30 mouse cellular contexts compared by ENCODE assay signal in the genomic region with DNA sequence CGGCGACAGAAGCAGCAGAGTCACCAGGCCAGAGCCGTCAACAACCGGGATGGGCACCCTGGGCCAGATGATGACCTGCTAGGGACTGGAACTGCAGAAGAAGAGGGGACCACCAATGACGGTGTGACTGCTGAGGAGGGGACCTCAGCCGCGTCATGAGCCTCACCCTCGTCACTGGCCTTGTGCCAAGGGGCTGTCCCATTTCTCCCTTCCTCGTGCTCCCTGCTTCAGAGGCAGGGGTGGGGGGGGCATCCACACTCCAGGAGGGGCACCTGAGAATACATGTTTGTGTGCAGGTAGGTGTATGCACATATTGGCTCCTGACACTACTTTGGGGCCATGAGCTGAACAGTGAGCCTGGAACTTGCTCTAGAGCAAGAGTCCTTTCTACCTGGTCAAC. TPM values are rescaled to one million over a fixed set of nuclear protein-coding genes. Genes with fewer than 3 reads are reported as not detected.
DNase-seq lines count a peak whose midpoint lies in the region; ATAC-seq lines count a peak whose summit lies in the region.
"Had no signal": no experiment of that assay in that cellular context is flagged by ENCODE, and none has a peak within 500 bp of the region (broad histone marks: within the 10 kb centered on the region; RNA-seq: fewer than 3 reads in every experiment).

No protein-coding gene starts in this region.

- H3K27me3 ChIP-seq in heart, embryonic 12.5 days (replicated peaks): no peaks in the 10 kb centered on the region
- no peaks in the 10 kb centered on the region for H3K27me3 ChIP-seq in limb, embryonic 15.5 days
- no peaks in the 10 kb centered on the region for H3K27me3 ChIP-seq in limb, embryonic 10.5 days (ENCODE audit: low read depth, poor library complexity, severe bottlenecking)
- H3K27me3 ChIP-seq: embryonic facial prominence, embryonic 13.5 days; forebrain, embryonic 13.5 days; heart, embryonic 15.5 days had no signal

- H3K9me3 ChIP-seq in heart, embryonic 12.5 days (replicated peaks): peaks cover 3% of the 10 kb centered on the region; the same call in 1 of the 2 replicates
- no peaks in the 10 kb centered on the region for H3K9me3 ChIP-seq in limb, embryonic 15.5 days
- no peaks in the 10 kb centered on the region for H3K9me3 ChIP-seq in limb, embryonic 10.5 days (replicated peaks)
- H3K9me3 ChIP-seq: embryonic facial prominence, embryonic 10.5 days; embryonic facial prominence, embryonic 13.5 days; forebrain, embryonic 10.5 days; forebrain, embryonic 13.5 days; heart, embryonic 15.5 days had no signal

- H3K27ac ChIP-seq in heart, embryonic 12.5 days (ENCODE audit: poor library complexity, severe bottlenecking): no peak overlapping the region
- no peak overlapping the region for H3K27ac ChIP-seq in limb, embryonic 15.5 days
- H3K27ac ChIP-seq in limb, embryonic 10.5 days: no peak overlapping the region
- H3K27ac ChIP-seq: embryonic facial prominence, embryonic 10.5 days; embryonic facial prominence, embryonic 13.5 days; forebrain, embryonic 10.5 days; forebrain, embryonic 13.5 days; heart, embryonic 15.5 days; hindbrain, embryonic 14.5 days; hindbrain, postnatal 0 days had no signal

- peak; percentile 21 for DNase-seq in adrenal gland, postnatal 25 days
- no peak for DNase-seq in adrenal gland, postnatal 36 days
- DNase-seq in heart, adult 18-20 months: no peak
- DNase-seq in limb, embryonic 10.5 days (ENCODE audit: low spot score): no peak
- DNase-seq in testis, postnatal 10 days (ENCODE audit: low spot score): peak; percentile 59
- no peak for DNase-seq in testis, postnatal 14 days (ENCODE audit: low spot score)
- DNase-seq: adrenal gland, postnatal 10 days; cerebellum, adult 11-12 months; cerebellum, adult 8-10 months; cerebellum, postnatal 10 days; cerebellum, postnatal 36 days; embryo, embryonic 11 days; gastrocnemius, postnatal 25 days; heart, postnatal 10 days; heart, postnatal 4 days had no signal

- no peak overlapping the region for H3K9ac ChIP-seq in heart, embryonic 12.5 days
- no peak overlapping the region for H3K9ac ChIP-seq in limb, embryonic 15.5 days
- H3K9ac ChIP-seq: embryonic facial prominence, embryonic 13.5 days; forebrain, embryonic 13.5 days; heart, embryonic 15.5 days; hindbrain, embryonic 14.5 days had no signal

- no peak overlapping the region for H3K4me2 ChIP-seq in heart, embryonic 12.5 days
- H3K4me2 ChIP-seq in limb, embryonic 15.5 days: no peak overlapping the region
- H3K4me2 ChIP-seq: embryonic facial prominence, embryonic 13.5 days; forebrain, embryonic 13.5 days; heart, embryonic 11.5 days; heart, embryonic 15.5 days; hindbrain, embryonic 14.5 days had no signal

- no peak overlapping the region for H3K4me3 ChIP-seq in heart, embryonic 12.5 days
- no peak overlapping the region for H3K4me3 ChIP-seq in limb, embryonic 15.5 days
- H3K4me3 ChIP-seq in limb, embryonic 10.5 days: no peak overlapping the region
- H3K4me3 ChIP-seq: embryonic facial prominence, embryonic 10.5 days; embryonic facial prominence, embryonic 13.5 days; erythroblast, embryonic 14.5 days; forebrain, embryonic 10.5 days; forebrain, embryonic 13.5 days; heart, embryonic 15.5 days had no signal

- H3K4me1 ChIP-seq in heart, embryonic 12.5 days (replicated peaks): no peaks in the 10 kb centered on the region
- no peaks in the 10 kb centered on the region for H3K4me1 ChIP-seq in limb, embryonic 15.5 days
- no peaks in the 10 kb centered on the region for H3K4me1 ChIP-seq in limb, embryonic 10.5 days
- H3K4me1 ChIP-seq: embryonic facial prominence, embryonic 10.5 days; embryonic facial prominence, embryonic 13.5 days; forebrain, embryonic 10.5 days; forebrain, embryonic 13.5 days; heart, embryonic 15.5 days had no signal

- 92% methylated on average over 9 of the region's 9 CpGs for WGBS in heart, embryonic 12.5 days
- 81% methylated on average over 9 of the region's 9 CpGs for WGBS in limb, embryonic 15.5 days
- 95% methylated on average over 9 of the region's 9 CpGs for WGBS in limb, embryonic 10.5 days

- 0 out of 2 replicates have a peak, but pooled peaks have one; percentile 45 for ATAC-seq in heart, embryonic 12.5 days (ENCODE audit: insufficient number of reproducible peaks, low FRiP score)
- ATAC-seq in limb, embryonic 15.5 days (ENCODE audit: insufficient number of reproducible peaks, low FRiP score, low TSS enrichment, low read depth): 0 out of 2 replicates have a peak, but pooled peaks have one; percentile 20
- ATAC-seq: forebrain, embryonic 13.5 days; forebrain, embryonic 16.5 days; hindbrain, postnatal 0 days; inflammation-experienced regulatory T-cells, adult 6 months had no signal

- peaks cover 72% of the 10 kb centered on the region for H3K36me3 ChIP-seq in heart, embryonic 12.5 days
- peaks cover 85% of the 10 kb centered on the region for H3K36me3 ChIP-seq in limb, embryonic 15.5 days
- peaks cover 90% of the 10 kb centered on the region for H3K36me3 ChIP-seq in limb, embryonic 10.5 days

RNA-seq across cellular contexts. Expression of a gene that starts 17.3 kb away (rescaled TPM):
- total RNA-seq in adrenal gland, postnatal 25 days (2021): 298 and 356 TPM in 2 replicates
- 100 to 1,000 TPM; 265 to 371 TPM for total RNA-seq in adrenal gland, postnatal 36 days (2021)
- 82.4 and 88.2 TPM in 2 replicates for polyA plus RNA-seq in heart, embryonic 12.5 days (2016; fragmentation: Nextera tagmentation; extraction: Ambion mirVana)
- total RNA-seq in heart, adult 18-20 months (2021): 10 to 100 TPM; 71.5 to 77.6 TPM
- polyA plus RNA-seq in limb, embryonic 15.5 days (2015; fragmentation: Nextera tagmentation; extraction: Ambion mirVana): 279 and 294 TPM in 2 replicates
- polyA plus RNA-seq in limb, embryonic 10.5 days (2016; fragmentation: Nextera tagmentation; extraction: Ambion mirVana): 67.7 and 85.0 TPM in 2 replicates

RNA-seq across cellular contexts. Expression of a gene that starts 33.2 kb away (rescaled TPM):
- 29.1 and 48.2 TPM in 2 replicates for total RNA-seq in adrenal gland, postnatal 25 days (2021)
- total RNA-seq in adrenal gland, postnatal 36 days (2021): 10 to 100 TPM; 41.8 to 42.9 TPM
- polyA plus RNA-seq in heart, embryonic 12.5 days (2016; fragmentation: Nextera tagmentation; extraction: Ambion mirVana): 58.0 and 65.9 TPM in 2 replicates
- total RNA-seq in heart, adult 18-20 months (2021): 10 to 100 TPM; 28.1 to 30.3 TPM
- 69.4 and 70.0 TPM in 2 replicates for polyA plus RNA-seq in limb, embryonic 15.5 days (2015; fragmentation: Nextera tagmentation; extraction: Ambion mirVana)
- 85.6 and 95.2 TPM in 2 replicates for polyA plus RNA-seq in limb, embryonic 10.5 days (2016; fragmentation: Nextera tagmentation; extraction: Ambion mirVana)

RNA-seq across cellular contexts. Expression of a gene that starts 37.8 kb away (rescaled TPM):
- total RNA-seq in adrenal gland, postnatal 25 days (2021): 0.33 TPM in 1 of 2 replicates, not detected in the other
- total RNA-seq in adrenal gland, postnatal 36 days (2021): under 1 TPM; 0.30 TPM
- polyA plus RNA-seq in heart, embryonic 12.5 days (2016; fragmentation: Nextera tagmentation; extraction: Ambion mirVana): 0.09 and 0.30 TPM in 2 replicates
- total RNA-seq in heart, adult 18-20 months (2021): not detected
- 23.4 and 24.1 TPM in 2 replicates for polyA plus RNA-seq in limb, embryonic 15.5 days (2015; fragmentation: Nextera tagmentation; extraction: Ambion mirVana)
- 0.64 and 0.67 TPM in 2 replicates for polyA plus RNA-seq in limb, embryonic 10.5 days (2016; fragmentation: Nextera tagmentation; extraction: Ambion mirVana)
- total RNA-seq: gastrocnemius, adult 8-10 months; gastrocnemius, postnatal 25 days had no signal
- polyA plus RNA-seq: cortical plate, adult 2 months; erythroblast, embryonic 14.5 days; forebrain, embryonic 13.5 days; inflammation-experienced regulatory T-cells, adult 6 months had no signal

RNA-seq across cellular contexts. Expression of a gene that starts 38.4 kb away (rescaled TPM):
- total RNA-seq in adrenal gland, postnatal 25 days (2021): 64.8 and 88.0 TPM in 2 replicates
- 10 to 100 TPM; 89.1 to 93.9 TPM for total RNA-seq in adrenal gland, postnatal 36 days (2021)
- polyA plus RNA-seq in heart, embryonic 12.5 days (2016; fragmentation: Nextera tagmentation; extraction: Ambion mirVana): 74.1 and 78.2 TPM in 2 replicates
- total RNA-seq in heart, adult 18-20 months (2021): 100 to 1,000 TPM in 1 of 2 experiments, 10 to 100 TPM in 1; 91.4 to 103 TPM
- 164 and 165 TPM in 2 replicates for polyA plus RNA-seq in limb, embryonic 15.5 days (2015; fragmentation: Nextera tagmentation; extraction: Ambion mirVana)
- 101 and 104 TPM in 2 replicates for polyA plus RNA-seq in limb, embryonic 10.5 days (2016; fragmentation: Nextera tagmentation; extraction: Ambion mirVana)

RNA-seq across cellular contexts. Expression of a gene that starts 38.6 kb away (rescaled TPM):
- total RNA-seq in adrenal gland, postnatal 25 days (2021): 6.4 and 10.8 TPM in 2 replicates
- total RNA-seq in adrenal gland, postnatal 36 days (2021): 1 to 10 TPM; 4.7 to 8.8 TPM
- 2.5 and 3.5 TPM in 2 replicates for polyA plus RNA-seq in heart, embryonic 12.5 days (2016; fragmentation: Nextera tagmentation; extraction: Ambion mirVana)
- 1 to 10 TPM; 2.0 to 3.4 TPM for total RNA-seq in heart, adult 18-20 months (2021)
- 8.0 and 9.0 TPM in 2 replicates for polyA plus RNA-seq in limb, embryonic 15.5 days (2015; fragmentation: Nextera tagmentation; extraction: Ambion mirVana)
- 14.0 and 21.8 TPM in 2 replicates for polyA plus RNA-seq in limb, embryonic 10.5 days (2016; fragmentation: Nextera tagmentation; extraction: Ambion mirVana)

Comparison
In these comparisons a context has a peak if more than half of its experiments do, and no peak if none do; other contexts are left out.
1. DNase-seq: peak in adrenal gland, postnatal 25 days (single experiment) and testis, postnatal 10 days (single experiment); none in adrenal gland, postnatal 36 days (0 of 2), heart, adult 18-20 months (0 of 2), limb, embryonic 10.5 days (single experiment) and testis, postnatal 14 days (single experiment).